ENCODE assay signal across 8 mouse cellular contexts in the genomic region with DNA sequence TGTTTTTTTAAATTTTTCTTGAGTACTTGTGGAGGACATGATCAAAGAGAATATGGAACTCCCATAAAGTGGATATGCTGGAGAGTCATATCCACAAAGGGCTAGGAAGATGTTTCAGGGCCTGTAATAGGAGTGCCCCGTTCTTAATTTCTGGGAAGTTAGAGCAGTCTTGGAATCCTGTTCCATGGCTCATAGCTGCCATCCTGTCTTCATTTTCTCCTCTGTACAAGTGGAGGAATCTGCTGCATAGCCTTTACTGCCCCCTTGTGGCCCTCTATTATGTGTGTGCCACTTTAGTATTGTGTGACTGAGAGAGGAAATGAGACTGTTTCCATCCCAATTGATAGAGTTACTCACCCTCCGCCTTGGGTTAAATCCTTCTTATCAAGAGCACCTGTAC.
DNase-seq lines count a peak whose midpoint lies in the region; TF ChIP-seq lines count a peak whose summit lies in the region.
"Had no signal": no experiment of that assay in that cellular context is flagged by ENCODE, and none has a peak within 500 bp of the region (broad histone marks: within the 10 kb centered on the region; RNA-seq: fewer than 3 reads in every experiment).

No protein-coding gene starts in this region.

- no peaks in the 10 kb centered on the region for H3K79me3 ChIP-seq in C2C12 (ENCODE audit: low read depth)

- no peak for TF ChIP-seq EP300 in MEL (IDR thresholded peaks at IDR 0.05; ENCODE audit: low read depth in 1 of 2, low read length in 2 of 2)

- DNase-seq in MEL (ENCODE audit: low read depth, low spot score): peak; percentile 75
- peak; percentile 76 for DNase-seq in cerebellum, adult 8-10 months
- DNase-seq in gastrocnemius, adult 2 months: peak; percentile 46
- peak; percentile 48 to 80 for DNase-seq in layer of hippocampus, adult 8-10 months (ENCODE audit: low spot score in 2 of 2)
- peak; percentile 93 for DNase-seq in lung, postnatal 36 days
- DNase-seq in right cerebral cortex, postnatal 36 days (ENCODE audit: low spot score in 2 of 2): peak; percentile 54 to 64

- H3K36me3 ChIP-seq in C2C12 (ENCODE audit: control insufficient read depth, insufficient read depth) (no peaks in the 10 kb centered on the region), MEL (ENCODE audit: control insufficient read depth in 1 of 2, insufficient read depth in 2 of 2, low read length in 2 of 2) (no peaks in the 10 kb centered on the region)
- H3K36me3 ChIP-seq: limb, embryonic 12.5 days had no signal

- intact Hi-C loops in gastrocnemius, adult 2 months (cut with DNase I): loop anchor here (1.0 kb wide), 1 partner anchor 254 kb away; no protein-coding TSS in a partner anchor

- no peak overlapping the region for H3K27ac ChIP-seq in MEL (ENCODE audit: control insufficient read depth, low read depth, low read length)
- H3K27ac ChIP-seq in gastrocnemius, adult 2 months: no peak overlapping the region
- H3K27ac ChIP-seq: limb, embryonic 12.5 days had no signal

- no peak for TF ChIP-seq POLR2A in MEL (IDR thresholded peaks at IDR 0.05; ENCODE audit: control insufficient read depth in 1 of 2, insufficient read depth in 1 of 2, low read depth in 1 of 2, low read length in 2 of 2, poor library complexity in 1 of 2)

- TF ChIP-seq CTCF in C2C12 (IDR thresholded peaks at IDR 0.05; ENCODE audit: control insufficient read depth, insufficient read depth, insufficient read length): peak; percentile 21
- TF ChIP-seq CTCF in MEL (IDR thresholded peaks at IDR 0.05 in 2 of 3, conservative IDR thresholded peaks at IDR 0.05 in 1 of 3; ENCODE audit: control insufficient read depth in 1 of 3, insufficient read depth in 1 of 3, low read depth in 2 of 3, low read length in 3 of 3, poor library complexity in 1 of 3, severe bottlenecking in 1 of 3): peak; percentile 55 to 85 (median 77)
- TF ChIP-seq CTCF in gastrocnemius, adult 2 months (IDR thresholded peaks at IDR 0.05): peak; percentile 79

- H3ac ChIP-seq in C2C12 (ENCODE audit: control insufficient read depth, insufficient read length, low read depth): no peak overlapping the region

- H3K4me3 ChIP-seq in C2C12 (ENCODE audit: insufficient read depth, poor library complexity, severe bottlenecking) (no peak overlapping the region), MEL (ENCODE audit: control insufficient read depth in 1 of 2, insufficient read depth in 1 of 2, low read depth in 2 of 2, low read length in 2 of 2) (no peak overlapping the region)
- H3K4me3 ChIP-seq in gastrocnemius, adult 2 months: no peak overlapping the region
- H3K4me3 ChIP-seq: limb, embryonic 12.5 days had no signal

- H3K79me2 ChIP-seq in C2C12 (ENCODE audit: control insufficient read depth, insufficient read depth): no peaks in the 10 kb centered on the region
- no peaks in the 10 kb centered on the region for H3K79me2 ChIP-seq in MEL (ENCODE audit: control insufficient read depth, insufficient read depth, low read length, poor library complexity)

- H3K9me3 ChIP-seq in MEL (replicated peaks; ENCODE audit: insufficient read depth, low read length): no peaks in the 10 kb centered on the region
- H3K9me3 ChIP-seq: limb, embryonic 12.5 days had no signal

- peak; percentile 87 for TF ChIP-seq RAD21 in MEL (IDR thresholded peaks at IDR 0.05; ENCODE audit: low read depth, low read length)

- H3K27me3 ChIP-seq in C2C12 (ENCODE audit: control insufficient read depth, insufficient read depth, insufficient read length) (no peaks in the 10 kb centered on the region), MEL (ENCODE audit: control insufficient read depth in 1 of 2, insufficient read depth in 2 of 2, low read length in 2 of 2) (no peaks in the 10 kb centered on the region)
- H3K27me3 ChIP-seq: limb, embryonic 12.5 days had no signal

- no peak overlapping the region for H3K9ac ChIP-seq in MEL (ENCODE audit: control insufficient read depth, low read depth, low read length, poor library complexity, severe bottlenecking)
- H3K9ac ChIP-seq: limb, embryonic 12.5 days had no signal

- no peaks in the 10 kb centered on the region for H3K4me1 ChIP-seq in MEL (ENCODE audit: control insufficient read depth in 1 of 2, insufficient read depth in 2 of 2, low read length in 2 of 2)
- H3K4me1 ChIP-seq: limb, embryonic 12.5 days had no signal

TF ChIP-seq in C2C12, 6 proteins besides CTCF, POLR2A, EP300 and RAD21:
- TF ChIP-seq USF1 (IDR thresholded peaks at IDR 0.05; ENCODE audit: low read depth) (no peak), CEBPB (IDR thresholded peaks at IDR 0.05; ENCODE audit: low read depth) (no peak), MYOG (IDR thresholded peaks at IDR 0.05; ENCODE audit: control insufficient read depth, extremely low read depth, insufficient read length) (no peak), FOSL1 (IDR thresholded peaks at IDR 0.05; ENCODE audit: insufficient read depth, low read length, poor library complexity, severe bottlenecking) (no peak), MYOD1 (IDR thresholded peaks at IDR 0.05; ENCODE audit: control insufficient read depth, insufficient read length, low read depth) (no peak), MAX (IDR thresholded peaks at IDR 0.05) (no peak)

TF ChIP-seq in MEL, 35 proteins besides CTCF, POLR2A, EP300 and RAD21:
- peak; percentile 84 for TF ChIP-seq ZC3H11A (IDR thresholded peaks at IDR 0.05; ENCODE audit: low read depth, low read length)
- TF ChIP-seq TBP (IDR thresholded peaks at IDR 0.05; ENCODE audit: low read depth, low read length): no peak
- TF ChIP-seq SMC3 (IDR thresholded peaks at IDR 0.05; ENCODE audit: low read depth, low read length): peak; percentile 94
- no peak for TF ChIP-seq ZMIZ1 (IDR thresholded peaks at IDR 0.05; ENCODE audit: low read depth, low read length)

Comparison
In these comparisons a context has a peak if more than half of its experiments do, and no peak if none do; other contexts are left out.
1. CTCF ChIP-seq: peak in every context shown above with its lines; median percentile 79 in gastrocnemius, adult 2 months; 77 in MEL; 21 in C2C12.